Mouse (Mus musculus) E14TG2a.4 (cell line): ENCODE data around the gene Slc8b1.
A peak's percentile ranks its signal among the peaks of the same experiment; 100 is the strongest.

Source experiments
- H3K27me3 ChIP-seq: 2 replicates; pipeline ENCODE4 v1.6.1; 2014; ENCODE audit warnings: low read length, control low read depth; ENCODE audit not compliant: insufficient read depth
- H3K36me3 ChIP-seq: 2 replicates; pipeline ENCODE4 v1.6.1; 2014; ENCODE audit warnings: low read length, control low read depth; ENCODE audit not compliant: insufficient read depth
- H3K4me1 ChIP-seq: replicated peaks from 2 replicates; pipeline ENCODE4 v1.6.1; 2014; ENCODE audit warnings: low read depth, low read length, control low read depth
- H3K4me3 ChIP-seq: replicated peaks from 2 replicates; pipeline ENCODE4 v1.5.1; 2014; ENCODE audit warnings: mild to moderate bottlenecking, low read length
- H3K9me3 ChIP-seq: 2 replicates; pipeline ENCODE4 v1.6.1; 2014; ENCODE audit warnings: low read length, control low read depth
- CTCF ChIP-seq: conservative IDR thresholded peaks from 2 replicates; pipeline ENCODE4 v1.5.1; 2014; ENCODE audit warnings: low read length
- NANOG ChIP-seq: IDR thresholded peaks from 2 replicates; pipeline ENCODE4 v1.6.1; 2014; ENCODE audit warnings: borderline replicate concordance, low read length, mixed read lengths
- POU5F1 ChIP-seq: IDR thresholded peaks from 2 replicates; pipeline ENCODE4 v1.6.1; 2014; ENCODE audit warnings: low read length, borderline replicate concordance

Slc8b1 gene

DNA sequence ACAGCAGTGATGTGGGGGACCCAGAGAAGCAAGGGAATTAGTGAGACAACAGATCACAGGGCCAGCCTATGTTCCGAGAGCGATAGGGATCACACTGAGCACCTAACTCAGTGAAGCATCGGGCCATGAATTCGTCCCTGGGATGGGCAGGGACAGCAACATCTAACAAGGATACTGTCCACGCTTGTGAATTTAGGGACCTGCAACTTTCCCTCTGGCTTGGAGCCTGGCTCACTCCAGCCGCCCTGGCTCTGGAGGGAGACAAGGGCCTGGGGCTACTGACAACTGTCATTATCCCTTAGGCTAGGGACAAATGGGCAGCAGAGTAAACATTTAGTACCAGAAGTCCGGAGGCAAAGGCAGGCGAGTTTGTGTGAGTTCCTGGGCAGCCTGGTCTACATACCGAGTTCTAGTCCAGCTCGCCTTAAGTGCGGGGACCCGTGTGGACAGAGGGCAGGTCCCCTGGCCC lies 8.3 kb upstream of the Slc8b1 start:
- Histone ChIP-seq H3K4me3 (peak overlapping the region; percentile 99), H3K27me3 (peaks cover 11% of the 10 kb centered on the region), H3K4me1 (peaks cover 44% of the 10 kb centered on the region), H3K36me3 (peaks cover 21% of the 10 kb centered on the region), H3K9me3 (no peaks in the 10 kb centered on the region)
- TF ChIP-seq POU5F1 (no peak), NANOG (no peak), CTCF (no peak)

DNA sequence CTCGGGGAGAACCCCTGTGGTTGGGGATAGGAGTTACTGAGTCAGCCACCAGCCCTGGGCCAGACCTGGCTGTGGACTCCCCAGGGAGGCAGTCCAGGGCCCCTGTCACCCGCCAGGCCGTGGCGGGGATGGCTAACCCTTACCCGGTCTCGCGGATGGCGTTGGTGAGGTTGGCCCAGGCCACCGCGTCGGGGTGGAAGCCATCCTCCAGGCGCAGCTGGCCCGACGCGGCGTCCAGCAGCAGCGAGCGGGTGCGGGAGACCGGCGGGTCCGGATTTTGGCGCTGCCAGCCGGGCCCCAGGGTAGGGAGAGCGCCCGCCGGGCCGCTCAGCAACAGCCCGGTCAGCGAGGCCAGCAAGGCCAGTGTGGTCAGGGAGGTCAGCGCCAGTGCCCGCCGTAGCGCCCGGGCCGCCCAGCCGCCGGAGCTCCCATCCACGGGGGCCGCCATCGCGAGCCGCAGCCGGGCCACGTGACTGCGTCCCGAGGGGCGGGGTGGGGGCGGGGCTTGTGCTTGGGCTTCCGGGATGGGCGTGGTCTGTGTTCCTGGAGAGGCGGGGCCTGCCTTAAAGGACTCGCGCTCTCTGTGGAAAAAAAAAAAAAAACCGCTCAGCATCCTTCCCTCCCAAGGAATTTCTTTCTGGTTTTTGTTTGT lies 7.7 kb upstream of the Slc8b1 start, which contains the start of gene Plbd2:
Gene Plbd2 (minus strand): TSS at position 482 of the 652 bp plus-strand sequence.
- H3K9me3 ChIP-seq, result no peaks in the 10 kb centered on the region
- TF ChIP-seq CTCF, result no peak
- TF ChIP-seq NANOG, result no peak
- no peak for TF ChIP-seq POU5F1

DNA sequence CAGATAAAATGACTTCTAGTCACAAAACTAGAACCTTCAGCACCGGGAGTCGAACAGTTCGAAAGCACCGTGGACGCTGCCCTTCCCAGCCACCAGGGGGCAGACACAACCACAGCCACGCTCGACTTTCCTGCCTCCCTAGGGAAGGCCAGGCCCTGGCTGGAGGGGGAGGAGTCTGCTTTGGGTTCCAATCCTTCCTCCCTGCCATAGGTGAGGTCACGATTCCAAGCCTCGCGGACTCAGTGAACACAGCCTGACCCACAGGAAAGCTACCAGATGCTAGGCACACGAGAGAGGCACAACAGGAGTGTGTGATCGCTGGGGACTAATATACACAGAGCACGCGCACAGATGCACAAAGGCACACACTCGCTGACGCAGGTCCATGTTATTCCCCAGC lies 5.6 kb upstream of the Slc8b1 start:
- TF ChIP-seq CTCF, result peak; percentile 91
- TF ChIP-seq POU5F1, result no peak
- H3K4me1 ChIP-seq, result peaks cover 32% of the 10 kb centered on the region
- peak overlapping the region; percentile 17; the same call in 1 of the 2 replicates for H3K4me3 ChIP-seq
- H3K36me3 ChIP-seq, result no peaks in the 10 kb centered on the region
- peaks cover 19% of the 10 kb centered on the region for H3K27me3 ChIP-seq
- H3K9me3 ChIP-seq, result no peaks in the 10 kb centered on the region

More for the DNA sequence above, 7.7 kb upstream of the Slc8b1 start, which contains the start of gene Plbd2:
- H3K4me1 ChIP-seq, result peaks cover 40% of the 10 kb centered on the region
- H3K36me3 ChIP-seq, result peaks cover 17% of the 10 kb centered on the region
- peak within 1 kb of the TSS; percentile 99 for H3K4me3 ChIP-seq
- H3K27me3 ChIP-seq, result peaks cover 11% of the 10 kb centered on the region

DNA sequence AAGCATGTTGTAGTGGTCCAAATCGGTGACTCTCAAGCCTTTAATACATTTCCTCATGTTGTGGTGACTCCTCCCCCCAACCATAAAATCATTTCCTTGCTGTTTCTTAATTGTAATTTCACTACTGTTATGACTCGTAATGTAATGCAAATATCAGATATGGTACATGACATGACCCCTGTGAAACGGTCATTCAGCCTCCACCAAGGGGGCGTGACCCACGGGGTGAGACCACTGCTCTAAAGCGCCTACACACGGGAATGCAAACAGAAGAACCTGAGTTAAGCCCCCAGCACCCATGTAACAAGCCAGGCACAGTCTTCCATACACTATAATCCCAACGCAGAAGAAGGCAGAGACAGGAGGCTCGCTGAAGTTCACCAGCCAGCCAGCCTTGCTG lies 5.2 kb upstream of the Slc8b1 start:
- Histone ChIP-seq H3K36me3 (no peaks in the 10 kb centered on the region), H3K9me3 (no peaks in the 10 kb centered on the region), H3K27me3 (peaks cover 19% of the 10 kb centered on the region), H3K4me1 (peaks cover 36% of the 10 kb centered on the region), H3K4me3 (peak overlapping the region; percentile 17; the same call in 1 of the 2 replicates)
- TF ChIP-seq POU5F1, result no peak
- no peak for TF ChIP-seq NANOG
- TF ChIP-seq CTCF, result no peak

DNA sequence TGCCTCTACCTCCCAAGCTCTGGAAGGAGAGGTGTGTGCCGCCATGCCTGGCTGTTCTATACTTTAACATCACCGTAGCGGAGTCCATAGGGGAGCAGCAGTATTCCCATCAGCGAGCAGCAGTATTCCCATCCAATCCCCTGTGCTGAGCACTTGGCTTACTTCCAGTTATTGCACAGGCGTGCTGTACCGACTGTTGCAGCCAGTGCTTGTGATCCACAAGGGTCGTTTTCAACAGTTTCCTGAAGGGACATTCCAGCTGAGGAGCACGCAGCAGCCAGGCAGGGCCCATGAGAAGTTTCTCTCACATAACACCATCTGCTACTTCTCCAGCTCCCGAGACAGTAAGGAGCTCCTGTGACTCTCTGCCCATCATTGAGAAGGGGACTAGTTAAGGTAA lies 4.5 kb upstream of the Slc8b1 start:
- TF ChIP-seq CTCF, result no peak
- TF ChIP-seq POU5F1, result no peak
- TF ChIP-seq NANOG, result no peak
- H3K4me1 ChIP-seq, result peaks cover 39% of the 10 kb centered on the region
- H3K4me3 ChIP-seq, result no peak overlapping the region
- no peaks in the 10 kb centered on the region for H3K9me3 ChIP-seq
- peaks cover 19% of the 10 kb centered on the region for H3K27me3 ChIP-seq
- H3K36me3 ChIP-seq, result no peaks in the 10 kb centered on the region

DNA sequence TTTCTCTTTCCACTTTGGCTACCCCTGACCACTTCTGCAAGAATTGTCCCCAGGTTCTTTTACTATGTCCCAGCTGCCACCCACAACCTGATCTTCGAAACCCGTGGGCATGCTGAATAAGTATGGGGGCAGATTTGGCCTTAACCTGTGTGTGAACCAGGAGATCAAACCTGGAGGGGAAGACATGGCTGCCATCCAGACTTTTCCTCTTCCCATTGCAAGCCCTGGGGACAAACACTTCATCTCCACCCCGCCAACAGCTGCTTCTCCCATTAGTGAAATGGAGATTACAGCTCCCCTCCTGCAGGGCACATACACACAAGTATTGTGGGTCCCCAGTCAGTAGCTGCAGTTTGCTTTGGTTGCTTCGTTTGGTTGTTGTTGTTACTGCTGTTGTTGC lies 3.7 kb upstream of the Slc8b1 start:
- Histone ChIP-seq H3K27me3 (peaks cover 21% of the 10 kb centered on the region), H3K4me3 (no peak overlapping the region), H3K4me1 (peaks cover 39% of the 10 kb centered on the region), H3K36me3 (no peaks in the 10 kb centered on the region), H3K9me3 (no peaks in the 10 kb centered on the region)
- no peak for TF ChIP-seq NANOG
- TF ChIP-seq CTCF, result no peak
- no peak for TF ChIP-seq POU5F1

DNA sequence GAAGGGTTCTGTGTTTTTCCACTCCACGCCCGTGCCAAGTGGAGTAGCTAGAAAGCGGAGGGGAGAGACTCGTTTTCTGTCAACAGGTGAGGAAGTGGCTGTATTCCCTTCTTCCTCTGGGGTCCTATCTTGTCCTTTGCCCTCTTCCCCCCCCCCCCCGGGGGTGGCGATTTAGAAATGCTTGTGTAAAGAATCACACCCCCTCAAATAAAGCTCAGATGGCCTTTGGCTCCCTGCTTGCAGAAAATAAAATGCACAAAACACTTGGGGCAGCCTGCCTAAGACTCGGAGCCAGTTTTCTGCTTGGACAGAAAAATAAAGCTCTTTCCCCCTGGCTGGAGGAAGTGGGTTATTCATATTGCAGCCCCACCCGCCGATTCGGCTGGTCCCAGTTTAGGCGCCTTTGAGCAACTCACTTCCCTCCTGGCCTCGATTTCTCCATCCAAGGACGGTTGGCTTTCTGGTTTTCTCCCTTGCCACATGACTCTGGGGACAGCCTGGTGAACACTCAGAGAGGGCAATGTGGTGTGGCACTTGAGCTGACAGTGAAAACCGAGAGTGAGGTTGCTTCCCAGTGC lies 764 bp downstream of the Slc8b1 start:
- peaks cover 8% of the 10 kb centered on the region for H3K36me3 ChIP-seq
- peaks cover 69% of the 10 kb centered on the region for H3K4me1 ChIP-seq
- H3K4me3 ChIP-seq, result peak overlapping the region; percentile 85
- H3K9me3 ChIP-seq, result no peaks in the 10 kb centered on the region
- H3K27me3 ChIP-seq, result peaks cover 12% of the 10 kb centered on the region; the same call in 1 of the 2 replicates
- TF ChIP-seq NANOG (no peak), POU5F1 (no peak), CTCF (no peak)

DNA sequence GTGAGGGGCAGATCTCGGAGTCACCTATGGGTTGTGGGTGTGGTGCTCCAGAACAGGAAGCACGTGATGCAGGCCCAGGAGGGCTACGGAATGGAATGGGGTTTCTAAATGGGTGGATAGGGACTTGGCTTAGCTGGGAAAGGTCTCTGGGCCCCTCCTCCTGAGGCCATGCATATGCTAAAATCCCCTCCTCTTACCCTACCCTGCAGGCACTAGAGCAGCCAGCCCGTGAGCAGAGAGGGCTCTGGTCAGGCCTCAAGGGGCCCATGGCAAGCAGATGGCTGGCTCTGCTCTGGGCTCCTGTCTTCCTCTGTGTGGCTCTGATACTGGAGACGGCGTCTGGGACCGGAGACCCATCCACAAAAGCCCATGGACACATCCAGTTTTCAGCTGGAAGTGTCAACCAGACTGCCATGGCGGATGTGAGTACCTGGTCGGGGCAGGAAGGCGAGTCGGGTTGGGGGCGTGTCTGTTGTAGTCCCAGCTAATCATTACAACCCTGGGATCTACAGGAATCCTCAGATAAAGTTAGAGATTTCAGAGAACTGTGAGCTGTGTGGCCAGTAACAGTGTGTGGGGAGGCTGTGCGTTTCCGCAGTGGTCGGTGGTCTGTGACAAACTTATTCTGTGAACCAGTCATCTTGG lies 2.1 kb downstream of the Slc8b1 start:
- no peak for TF ChIP-seq CTCF
- peak; percentile 56; the same call in 1 of the 2 replicates for TF ChIP-seq POU5F1
- TF ChIP-seq NANOG, result no peak
- peak overlapping the region; percentile 85 for H3K4me3 ChIP-seq
- no peaks in the 10 kb centered on the region for H3K9me3 ChIP-seq
- peaks cover 77% of the 10 kb centered on the region for H3K4me1 ChIP-seq
- peaks cover 12% of the 10 kb centered on the region; the same call in 1 of the 2 replicates for H3K27me3 ChIP-seq
- H3K36me3 ChIP-seq, result peaks cover 8% of the 10 kb centered on the region
